Mouse (Mus musculus) adrenal gland, adult 8-10 months (tissue): ENCODE data around the gene Tspan3. TPM values are rescaled to one million over a fixed set of nuclear protein-coding genes. Genes with fewer than 3 reads are reported as not detected.

ENCODE experiments used
- DNase-seq: peaks from one replicate; pipeline ENCODE4 v3.0.0; 2022
- total RNA-seq, 4 experiments: library from RNA; stranded (reverse); gene quantifications; 2 replicates each; pipeline ENCODE4 v1.2.4; 2022

Gene Tspan3
- 100 to 1,000 TPM; 114 to 151 (median 125) TPM for total RNA-seq

- DNase-seq, result no peak
These were observed at the start of gene Tspan3 for GRCm38 (mm10) chr9:56165377-56165776. Gene Tspan3, minus strand, starts transcription at chr9:56165477.

GRCm38 (mm10) chr9:56213451-56214291 lies 48.4 kb upstream of the Tspan3 start:
- no peak for DNase-seq

GRCm38 (mm10) chr9:56208817-56209216 lies 43.5 kb upstream of the Tspan3 start:
- DNase-seq, result no peak

GRCm38 (mm10) chr9:56207516-56207915 lies 42.2 kb upstream of the Tspan3 start:
- no peak for DNase-seq

GRCm38 (mm10) chr9:56207083-56207482 lies 41.8 kb upstream of the Tspan3 start:
- DNase-seq, result no peak

GRCm38 (mm10) chr9:56205336-56205735 lies 40.1 kb upstream of the Tspan3 start:
- no peak for DNase-seq

DNA sequence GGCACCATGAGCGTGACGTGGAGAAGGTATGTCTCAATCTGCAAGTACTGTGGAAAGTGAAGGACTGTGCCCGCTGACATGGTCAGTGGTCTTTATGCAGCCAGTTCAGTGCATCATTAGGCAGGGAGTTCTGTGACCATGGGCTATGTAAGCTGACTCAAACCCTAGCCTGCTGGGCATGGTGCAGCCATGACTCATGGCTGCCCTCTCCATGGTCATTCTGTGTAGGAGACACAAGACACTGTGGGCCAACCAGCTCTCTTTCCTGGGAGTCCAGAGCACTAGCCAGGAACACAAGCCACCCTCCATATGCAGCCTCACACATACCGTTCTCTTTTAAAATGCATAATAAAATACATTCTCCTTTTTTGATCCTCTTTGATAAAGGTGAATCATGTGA lies 39.0 kb upstream of the Tspan3 start:
- DNase-seq, result peak; percentile 36

GRCm38 (mm10) chr9:56200645-56201314 lies 35.5 kb upstream of the Tspan3 start:
- DNase-seq, result peak; percentile 67

- no peak for DNase-seq
These were observed 34.9 kb upstream of the Tspan3 start for GRCm38 (mm10) chr9:56200200-56200599.

GRCm38 (mm10) chr9:56196921-56197320 lies 31.6 kb upstream of the Tspan3 start:
- no peak for DNase-seq

- no peak for DNase-seq
These were observed 29.9 kb upstream of the Tspan3 start for GRCm38 (mm10) chr9:56195193-56195592.

- DNase-seq, result no peak
These were observed 26.5 kb upstream of the Tspan3 start for GRCm38 (mm10) chr9:56191498-56192455.

DNA sequence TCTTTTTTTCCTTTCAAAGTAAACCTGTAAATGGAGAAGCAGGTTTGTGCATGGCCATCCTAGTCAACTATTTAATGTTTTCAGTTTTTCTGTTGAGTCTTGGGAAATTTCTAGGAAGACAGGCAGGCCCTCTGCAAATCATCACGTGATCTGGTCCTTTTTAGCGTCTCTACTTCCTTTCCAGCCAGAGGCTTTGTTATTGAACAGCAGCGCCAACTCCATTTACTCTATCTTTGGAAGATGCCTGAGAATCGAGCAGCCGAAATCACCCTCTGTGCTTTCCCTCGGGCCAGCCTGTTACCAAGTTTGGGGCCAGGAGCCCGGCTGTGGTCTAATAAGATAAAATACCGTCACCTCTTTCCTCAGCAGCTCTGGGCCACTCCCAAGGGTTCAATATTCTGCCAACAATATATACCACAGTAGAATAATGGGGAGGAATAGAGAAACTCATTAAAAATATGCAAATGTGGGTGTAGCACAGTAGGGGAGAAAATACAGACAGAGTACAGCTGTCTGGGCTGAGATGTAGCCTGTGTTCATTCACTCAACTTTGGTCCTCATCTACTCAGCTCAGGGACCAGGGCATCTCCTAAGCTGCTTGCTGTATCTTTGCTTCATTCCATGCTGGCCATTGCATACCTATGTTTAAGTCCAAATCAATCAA lies 15.0 kb upstream of the Tspan3 start:
- DNase-seq, result no peak

DNA sequence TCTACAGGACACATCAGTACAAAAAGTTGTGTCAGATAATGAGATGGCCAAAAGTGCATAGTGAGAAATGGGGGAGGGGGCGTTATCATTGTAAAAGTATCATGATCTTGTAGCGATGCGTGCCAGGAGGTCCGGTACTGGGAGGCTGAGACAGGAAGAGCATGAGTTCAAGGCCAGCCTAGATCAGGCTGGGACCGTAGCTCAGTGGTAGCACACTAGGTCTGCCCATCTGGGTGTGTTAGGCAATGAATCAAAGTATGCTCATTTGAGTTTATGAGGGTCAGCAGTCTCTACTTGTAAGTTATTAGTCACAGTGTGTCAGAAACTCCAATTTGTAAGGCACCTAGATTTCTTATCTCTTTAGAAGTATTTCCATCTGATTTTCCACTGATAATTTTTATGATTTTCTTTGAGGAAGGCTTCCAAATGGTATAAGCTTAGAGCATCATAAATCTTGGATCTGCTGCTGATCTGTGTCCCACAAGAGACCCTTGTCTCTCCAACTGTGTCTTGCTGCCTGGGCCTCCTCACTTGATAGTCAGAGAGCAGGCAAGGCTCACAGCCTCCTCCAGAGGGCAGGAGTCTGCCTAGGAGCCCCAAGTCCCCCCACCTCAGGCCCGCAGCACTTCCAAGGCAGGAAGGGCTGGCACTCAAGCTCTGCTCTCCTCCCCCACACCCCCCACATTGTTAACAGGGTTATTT lies 14.3 kb upstream of the Tspan3 start:
- no peak for DNase-seq

GRCm38 (mm10) chr9:56177354-56177753 lies 12.1 kb upstream of the Tspan3 start:
- DNase-seq, result peak; percentile 16

DNA sequence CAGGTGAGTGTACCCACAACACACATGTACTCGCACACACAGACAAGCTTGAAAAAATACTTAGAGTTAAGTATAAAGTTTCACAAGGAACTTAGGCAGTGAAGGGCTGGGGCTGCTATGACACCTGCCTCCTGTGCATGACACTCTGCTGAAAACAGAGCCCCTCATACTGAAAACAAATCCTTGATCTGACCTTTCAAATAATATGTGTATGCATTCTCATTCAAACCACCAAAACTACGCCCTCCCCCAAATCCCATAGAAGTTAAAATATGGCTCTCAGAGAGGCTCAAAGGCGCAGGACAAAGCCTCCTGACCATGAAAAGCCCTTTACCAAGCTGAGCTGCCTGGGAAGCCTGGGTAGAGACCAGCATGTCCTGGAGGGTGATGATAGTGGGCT lies 10.0 kb upstream of the Tspan3 start:
- DNase-seq, result no peak

DNA sequence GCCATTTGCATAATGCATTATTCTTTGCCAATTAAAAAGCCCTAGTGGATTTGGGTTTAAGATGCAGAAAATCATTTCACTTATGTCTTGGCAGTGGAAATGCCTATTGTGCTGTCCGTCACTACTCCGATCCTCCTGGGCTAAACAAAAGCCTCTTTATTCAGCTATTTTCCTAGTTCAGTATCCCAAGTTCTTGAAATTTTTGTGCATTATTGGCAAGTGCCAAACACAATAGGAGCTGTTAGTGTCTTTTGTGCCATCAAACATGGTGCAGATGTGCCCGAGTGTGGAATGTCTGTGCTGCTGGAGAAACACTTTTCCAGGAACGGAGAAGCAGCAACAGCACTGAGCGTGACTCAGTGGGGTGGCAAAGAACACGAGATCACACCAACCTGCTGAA lies 2.4 kb upstream of the Tspan3 start:
- no peak for DNase-seq

GRCm38 (mm10) chr9:56166161-56166560 lies 884 bp upstream of the Tspan3 start:
- DNase-seq, result no peak

DNA sequence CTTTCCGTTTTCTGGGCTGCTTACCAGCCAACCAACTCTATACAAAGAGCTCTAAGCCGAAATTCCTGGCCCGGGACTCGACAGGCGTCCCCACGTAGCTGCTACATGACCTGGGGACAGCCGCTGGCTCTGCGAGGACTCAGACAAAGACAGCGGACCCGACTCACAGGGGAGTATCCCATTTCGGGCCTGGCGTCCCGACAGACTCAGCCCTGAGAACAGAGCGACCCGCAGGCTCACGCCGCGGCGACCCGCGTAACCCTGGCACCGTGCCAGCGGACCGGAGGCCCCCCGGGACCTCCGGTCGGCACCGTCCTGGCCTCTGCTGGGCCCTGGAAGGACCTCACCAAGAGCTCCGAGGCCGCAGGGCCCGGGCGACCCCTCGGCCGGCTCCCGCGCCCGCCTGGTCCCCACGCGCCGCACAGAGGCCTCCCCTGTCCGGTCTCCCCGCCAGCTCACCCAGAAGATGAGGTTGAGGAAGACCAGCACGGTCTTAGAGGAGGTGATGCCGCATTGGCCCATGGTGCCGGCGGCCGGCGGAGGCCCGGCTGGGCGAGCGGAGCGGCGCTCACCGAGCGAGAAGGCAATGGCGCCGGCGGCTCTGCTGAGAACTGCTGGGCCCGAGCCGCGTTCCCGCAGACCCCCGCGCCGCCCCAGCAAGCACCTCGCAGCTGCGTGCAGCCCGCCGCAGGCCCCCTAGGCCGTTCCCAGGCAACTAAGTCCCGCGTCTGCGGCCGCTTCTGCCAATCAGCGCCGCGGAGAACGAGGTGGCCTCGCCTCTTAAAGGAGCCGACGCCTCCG lies 4.7 kb downstream of the Tspan3 start:
- DNase-seq, result peak; percentile 80

- no peak for DNase-seq
These were observed 5.8 kb downstream of the Tspan3 start for GRCm38 (mm10) chr9:56159456-56159855.

GRCm38 (mm10) chr9:56158077-56158476 lies 7.2 kb downstream of the Tspan3 start:
- no peak for DNase-seq
